Mouse (Mus musculus) embryonic facial prominence, embryonic 10.5 days (tissue): Measurements from ENCODE around the gene Ostm1. TPM values are rescaled to one million over a fixed set of nuclear protein-coding genes. Genes with fewer than 3 reads are reported as not detected.

Experiments
- DNase-seq: peaks from one replicate; pipeline ENCODE4 v3.0.0-alpha.2; 2017; ENCODE audit warnings: low spot score
- H3K27ac ChIP-seq: fragments of 300-500 bp; sonication (generic); replicated peaks from 2 replicates; pipeline ENCODE4 v1.5.1; 2016; ENCODE audit warnings: mild to moderate bottlenecking
- H3K27me3 ChIP-seq: fragments of 300-500 bp; sonication (generic); replicated peaks from 2 replicates; pipeline ENCODE4 v1.6.1; 2016; ENCODE audit warnings: low read depth, mild to moderate bottlenecking; ENCODE audit not compliant: poor library complexity, severe bottlenecking
- H3K36me3 ChIP-seq: fragments of 300-500 bp; sonication (generic); replicated peaks from 2 replicates; pipeline ENCODE4 v1.6.1; 2016; ENCODE audit warnings: mild to moderate bottlenecking, moderate library complexity
- H3K4me1 ChIP-seq: fragments of 300-500 bp; sonication (generic); 2 replicates; pipeline ENCODE4 v1.6.1; 2016
- H3K4me3 ChIP-seq: fragments of 300-500 bp; sonication (generic); 2 replicates; pipeline ENCODE4 v1.5.1; 2016; ENCODE audit warnings: mild to moderate bottlenecking, moderate library complexity
- H3K9me3 ChIP-seq: fragments of 300-500 bp; sonication (generic); 2 replicates; pipeline ENCODE4 v1.6.1; 2016; ENCODE audit warnings: mild to moderate bottlenecking
- WGBS: fragments of 180-500 bp; shearing (Covaris S2); methylation state at CpG from one replicate; pipeline ENCODE4 v1.1.7; 2016; 5-methylcytosine and 5-hydroxymethylcytosine counted together
- polyA plus RNA-seq: library from polyadenylated mRNA; unstranded; fragments of >200 nt; fragmentation: Nextera tagmentation; extraction: Ambion mirVana; gene quantifications from 2 replicates; pipeline ENCODE4 v1.2.1, GENCODE M21; 2016

Ostm1 gene
- polyA plus RNA-seq, 1 experiment from 2014 or later: 15.7 TPM

GRCm38 (mm10) chr10:42698375-42698774 lies 114.8 kb downstream of the Ostm1 start:
- Histone ChIP-seq H3K27me3 (no peaks in the 10 kb centered on the region), H3K4me1 (no peaks in the 10 kb centered on the region), H3K9me3 (no peaks in the 10 kb centered on the region), H3K36me3 (peaks cover 15% of the 10 kb centered on the region), H3K4me3 (no peak overlapping the region), H3K27ac (no peak overlapping the region)
- no peak for DNase-seq
- whole genome bisulfite sequencing: 91% methylated on average over 9 of the region's 9 CpGs

GRCm38 (mm10) chr10:42698994-42699393 lies 115.4 kb downstream of the Ostm1 start:
- H3K27ac ChIP-seq: no peak overlapping the region
- 87% methylated on average over 8 of the region's 8 CpGs for WGBS
- no peak overlapping the region for H3K4me3 ChIP-seq
- H3K9me3 ChIP-seq: no peaks in the 10 kb centered on the region
- H3K4me1 ChIP-seq: no peaks in the 10 kb centered on the region
- no peak for DNase-seq
- no peaks in the 10 kb centered on the region for H3K27me3 ChIP-seq
- peaks cover 19% of the 10 kb centered on the region for H3K36me3 ChIP-seq

- 0 out of 2 replicates have a peak, but pooled peaks cover 5% of the 10 kb centered on the region for H3K9me3 ChIP-seq
- H3K27me3 ChIP-seq: no peaks in the 10 kb centered on the region
- no peak overlapping the region for H3K4me3 ChIP-seq
- no peak for DNase-seq
- H3K36me3 ChIP-seq: peaks cover 27% of the 10 kb centered on the region
- no peak overlapping the region for H3K27ac ChIP-seq
- H3K4me1 ChIP-seq: peaks cover 13% of the 10 kb centered on the region
- WGBS: 96% methylated on average over 2 of the region's 2 CpGs
Measured at GRCm38 (mm10) chr10:42702111-42702510, 118.5 kb downstream of the Ostm1 start.

- Histone ChIP-seq H3K27me3 (peaks cover 28% of the 10 kb centered on the region), H3K4me1 (peaks cover 18% of the 10 kb centered on the region), H3K9me3 (peaks cover 2% of the 10 kb centered on the region; the same call in 1 of the 2 replicates), H3K4me3 (no peak overlapping the region), H3K27ac (no peak overlapping the region), H3K36me3 (no peaks in the 10 kb centered on the region)
- DNase-seq: no peak
- WGBS: 15% methylated on average over 9 of the region's 9 CpGs
Measured at GRCm38 (mm10) chr10:42714676-42715075, 131.1 kb downstream of the Ostm1 start.

- Histone ChIP-seq H3K4me3 (peak overlapping the region; percentile 36), H3K4me1 (peaks cover 18% of the 10 kb centered on the region), H3K9me3 (no peaks in the 10 kb centered on the region), H3K36me3 (no peaks in the 10 kb centered on the region), H3K27ac (no peak overlapping the region), H3K27me3 (peaks cover 32% of the 10 kb centered on the region)
- DNase-seq: peak; percentile 46
- 20% methylated on average over 19 of the region's 19 CpGs for WGBS
Measured at GRCm38 (mm10) chr10:42715366-42716035, 131.9 kb downstream of the Ostm1 start.

- Histone ChIP-seq H3K4me3 (no peak overlapping the region), H3K27ac (no peak overlapping the region), H3K27me3 (peaks cover 12% of the 10 kb centered on the region), H3K9me3 (no peaks in the 10 kb centered on the region), H3K4me1 (peaks cover 4% of the 10 kb centered on the region; the same call in 1 of the 2 replicates), H3K36me3 (no peaks in the 10 kb centered on the region)
- no peak for DNase-seq
- 91% methylated on average over 5 of the region's 5 CpGs for WGBS
Measured at GRCm38 (mm10) chr10:42722116-42722515, 138.5 kb downstream of the Ostm1 start.

GRCm38 (mm10) chr10:42723275-42724232 lies 139.9 kb downstream of the Ostm1 start:
- H3K27me3 ChIP-seq: peaks cover 5% of the 10 kb centered on the region; the same call in 1 of the 2 replicates
- no peaks in the 10 kb centered on the region for H3K36me3 ChIP-seq
- H3K4me3 ChIP-seq: no peak overlapping the region
- DNase-seq: no peak
- peaks cover 4% of the 10 kb centered on the region; the same call in 1 of the 2 replicates for H3K4me1 ChIP-seq
- WGBS: 69% methylated on average over 13 of the region's 13 CpGs
- H3K9me3 ChIP-seq: no peaks in the 10 kb centered on the region
- no peak overlapping the region for H3K27ac ChIP-seq

- no peak overlapping the region for H3K27ac ChIP-seq
- DNase-seq: no peak
- H3K27me3 ChIP-seq: peaks cover 5% of the 10 kb centered on the region; the same call in 1 of the 2 replicates
- WGBS: 78% methylated on average over 2 of the region's 2 CpGs
- H3K36me3 ChIP-seq: no peaks in the 10 kb centered on the region
- H3K9me3 ChIP-seq: no peaks in the 10 kb centered on the region
- H3K4me1 ChIP-seq: no peaks in the 10 kb centered on the region
- no peak overlapping the region for H3K4me3 ChIP-seq
Measured at GRCm38 (mm10) chr10:42729607-42730006, 146.0 kb downstream of the Ostm1 start.

- H3K9me3 ChIP-seq: no peaks in the 10 kb centered on the region
- H3K4me3 ChIP-seq: no peak overlapping the region
- no peaks in the 10 kb centered on the region for H3K4me1 ChIP-seq
- H3K27ac ChIP-seq: no peak overlapping the region
- peaks cover 5% of the 10 kb centered on the region; the same call in 1 of the 2 replicates for H3K27me3 ChIP-seq
- no peak for DNase-seq
- H3K36me3 ChIP-seq: no peaks in the 10 kb centered on the region
- WGBS: 60% methylated on average over 5 of the region's 5 CpGs
Measured at GRCm38 (mm10) chr10:42734546-42735060, 151.0 kb downstream of the Ostm1 start.

- no peaks in the 10 kb centered on the region for H3K9me3 ChIP-seq
- H3K27me3 ChIP-seq: no peaks in the 10 kb centered on the region
- H3K27ac ChIP-seq: no peak overlapping the region
- H3K4me1 ChIP-seq: no peaks in the 10 kb centered on the region
- H3K4me3 ChIP-seq: no peak overlapping the region
- no peaks in the 10 kb centered on the region for H3K36me3 ChIP-seq
- no peak for DNase-seq
- 80% methylated on average over 10 of the region's 10 CpGs for WGBS
Measured at GRCm38 (mm10) chr10:42751813-42752212, 168.2 kb downstream of the Ostm1 start.
